Mouse (Mus musculus): ENCODE results near the gene Ppp1ca.

DNA sequence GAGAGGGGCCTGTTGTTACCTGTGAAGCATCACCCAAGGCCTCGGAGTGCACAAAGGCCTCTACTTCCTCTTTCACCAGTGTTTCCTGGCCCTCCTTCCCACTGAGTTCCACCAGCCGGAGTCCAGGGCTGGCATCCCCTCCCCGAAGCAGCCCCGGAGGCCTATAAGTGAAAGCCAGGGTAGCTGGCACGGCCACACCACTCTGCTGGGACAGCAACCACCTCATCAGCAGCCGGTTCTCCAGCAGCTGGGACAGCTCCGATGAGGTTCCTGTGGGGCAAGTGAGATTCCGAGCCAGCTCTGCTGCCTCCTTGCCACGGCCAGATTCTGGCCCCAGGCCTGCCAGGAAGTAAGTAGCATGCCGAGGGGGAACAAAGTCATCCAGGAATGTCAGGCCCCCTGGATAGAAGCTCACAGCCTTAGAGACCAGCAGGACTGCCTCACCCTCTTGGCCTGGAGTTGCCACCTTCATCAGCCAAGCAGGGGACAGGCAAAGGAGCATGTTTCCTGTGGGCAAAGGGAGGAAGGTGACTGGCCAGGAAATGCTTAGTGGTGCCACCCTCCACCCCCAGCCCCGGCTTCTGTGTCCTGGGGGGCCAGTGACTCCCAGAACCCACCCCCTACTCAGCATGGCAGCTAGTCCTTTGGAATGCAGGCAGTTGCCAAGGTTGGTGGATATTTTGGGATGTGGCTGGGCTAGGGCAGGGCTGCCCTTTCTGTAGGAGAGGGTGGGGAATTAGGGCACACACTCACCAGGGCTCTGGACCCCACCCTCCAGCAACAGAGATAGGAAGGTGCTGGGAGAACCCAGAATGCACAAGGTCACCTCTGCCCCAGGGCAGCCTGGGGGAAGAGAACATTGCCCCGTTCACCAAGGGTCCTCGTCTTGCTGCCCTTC, 20.2 kb upstream of the Ppp1ca start:
- TF ChIP-seq CTCF (IDR thresholded peaks at IDR 0.05; ENCODE audit: control insufficient read depth, insufficient read depth, low read length) (no peak), POLR2A (IDR thresholded peaks at IDR 0.05; ENCODE audit: borderline replicate concordance, control insufficient read depth, low read depth, low read length) (0 out of 2 replicates have a peak, but pooled peaks have one; percentile 34)
